Mouse (Mus musculus): ENCODE measurements around the gene Fggy.

Fggy gene

DNA sequence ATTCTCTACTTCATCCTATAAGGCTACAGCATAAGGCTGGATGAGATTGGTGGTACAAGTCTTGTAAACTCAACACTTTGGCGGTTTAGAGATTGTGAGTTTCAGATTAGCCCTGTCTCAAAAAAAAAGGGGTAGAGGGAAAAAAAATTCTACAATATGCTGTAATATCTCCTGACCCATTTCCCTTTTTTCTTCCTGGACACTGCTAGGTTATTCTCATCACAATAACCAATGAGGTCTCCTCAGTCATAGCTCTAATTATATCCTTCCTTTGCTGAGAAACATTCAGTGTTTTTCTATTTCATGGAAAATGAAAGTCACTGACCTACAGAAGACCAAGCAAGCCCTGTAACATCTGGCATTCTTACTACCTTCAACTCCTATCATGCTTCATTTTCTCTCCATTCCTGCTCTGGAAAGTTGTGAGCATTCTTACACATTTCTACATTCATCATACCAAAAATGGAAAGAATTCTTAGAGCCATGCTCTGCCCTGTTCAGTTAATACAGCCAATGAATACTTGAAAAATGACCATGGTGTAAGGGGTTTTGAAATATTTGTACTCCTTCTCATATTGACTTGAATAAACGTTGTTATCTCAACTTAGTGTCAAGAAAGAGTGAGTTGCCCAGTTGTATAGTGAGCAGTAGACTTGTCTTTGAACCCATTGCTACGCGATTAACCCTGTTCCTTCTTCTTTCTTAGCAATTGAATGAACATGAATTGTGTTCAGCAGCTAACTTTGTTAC, 227.0 kb downstream of the Fggy start:
- no peak for DNase-seq (ENCODE audit: low spot score)

DNA sequence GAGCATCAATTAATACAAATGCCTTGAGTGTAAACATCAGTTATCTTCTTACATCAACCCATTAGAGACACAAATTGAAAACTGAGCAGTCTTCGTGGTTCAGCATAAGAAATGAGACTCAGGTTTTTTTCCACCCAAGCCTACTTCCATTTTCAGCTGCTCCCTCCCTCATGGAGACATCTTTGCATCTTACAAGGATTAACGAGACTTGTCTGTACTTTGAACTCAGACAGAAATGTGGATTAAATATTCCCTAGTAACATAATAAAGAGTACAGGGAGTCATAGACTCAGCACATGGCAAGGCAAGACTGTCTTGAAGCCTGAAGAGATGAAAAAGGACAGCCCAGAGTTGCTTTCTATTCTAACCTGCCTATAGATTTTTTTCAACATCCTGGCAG, 230.3 kb downstream of the Fggy start:
- no peak for DNase-seq (ENCODE audit: low spot score)

DNA sequence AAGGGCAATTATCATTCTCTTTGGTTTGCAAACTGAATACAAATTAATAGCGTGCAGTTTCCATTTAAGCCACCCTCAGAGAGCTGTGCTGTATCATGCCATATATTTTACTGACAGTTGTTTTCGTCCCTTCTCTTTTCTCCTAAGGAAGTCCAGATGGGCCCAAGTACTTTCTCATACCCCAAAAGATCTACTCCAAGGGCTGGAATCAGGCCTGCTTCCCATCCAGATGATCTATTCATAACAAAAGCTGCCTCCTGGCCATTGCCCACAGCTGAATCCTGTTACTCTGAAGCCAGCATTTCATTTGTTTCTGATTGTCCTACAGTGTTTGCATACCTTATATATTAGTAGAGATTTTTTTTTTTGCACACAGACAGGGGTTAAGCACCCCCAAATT, 231.6 kb downstream of the Fggy start:
- no peak for DNase-seq (ENCODE audit: low spot score)

DNA sequence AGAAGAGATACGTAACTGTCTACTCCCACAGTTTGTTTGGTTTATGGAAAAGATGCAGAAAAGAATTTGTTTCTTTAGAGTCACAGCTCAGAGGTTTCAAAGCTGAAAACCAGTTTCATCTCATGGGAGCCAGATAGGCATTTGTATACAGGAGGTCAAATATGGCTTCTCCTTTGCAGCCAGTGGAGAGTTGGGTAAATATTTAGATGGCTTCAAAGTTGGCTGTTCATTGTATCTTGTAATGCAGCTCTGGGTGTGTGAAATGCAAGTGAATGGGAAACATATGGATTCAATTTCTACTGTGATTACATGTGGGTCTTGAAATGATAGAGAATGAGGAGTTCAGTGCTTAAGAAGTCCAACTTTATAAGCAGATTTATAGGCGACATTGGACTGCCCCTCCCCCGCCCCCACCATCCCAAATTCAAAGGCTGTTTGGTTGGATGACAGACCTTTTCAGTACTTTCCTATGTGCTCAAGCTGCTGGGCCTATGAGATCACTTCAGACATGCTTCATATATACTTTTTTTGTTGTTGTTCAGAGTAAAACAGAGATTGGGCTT, 234.7 kb downstream of the Fggy start:
- DNase-seq (ENCODE audit: low spot score) = no peak

- DNase-seq (ENCODE audit: low spot score) = no peak
Measured at GRCm38 (mm10) chr4:95793647-95794328, 236.5 kb downstream of the Fggy start.

GRCm38 (mm10) chr4:95794651-95795050, 237.3 kb downstream of the Fggy start:
- DNase-seq (ENCODE audit: low spot score) = no peak

- no peak for DNase-seq (ENCODE audit: low spot score)
Measured at GRCm38 (mm10) chr4:95795283-95795682, 238.0 kb downstream of the Fggy start.

DNA sequence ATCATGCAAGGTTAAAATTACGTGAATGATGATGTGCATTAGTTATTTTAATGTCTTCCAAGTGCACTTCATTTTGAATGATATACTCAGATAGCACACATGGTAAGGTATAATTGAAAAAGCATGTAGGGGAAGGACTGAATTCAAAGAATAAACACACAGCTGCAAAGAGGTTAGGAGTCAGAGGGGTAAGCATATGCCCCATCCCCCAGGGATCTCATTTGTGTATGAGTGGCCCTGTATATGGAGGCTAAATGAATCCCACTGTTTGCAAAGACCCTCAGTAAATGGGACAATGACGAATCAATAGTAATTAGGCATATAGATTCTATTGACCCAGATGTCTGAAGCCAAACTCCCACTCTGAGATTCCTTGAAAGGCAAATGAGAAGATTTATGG, 262.3 kb downstream of the Fggy start:
- DNase-seq (ENCODE audit: low spot score) = no peak

GRCm38 (mm10) chr4:95821906-95822579, 264.7 kb downstream of the Fggy start:
- no peak for DNase-seq (ENCODE audit: low spot score)

DNA sequence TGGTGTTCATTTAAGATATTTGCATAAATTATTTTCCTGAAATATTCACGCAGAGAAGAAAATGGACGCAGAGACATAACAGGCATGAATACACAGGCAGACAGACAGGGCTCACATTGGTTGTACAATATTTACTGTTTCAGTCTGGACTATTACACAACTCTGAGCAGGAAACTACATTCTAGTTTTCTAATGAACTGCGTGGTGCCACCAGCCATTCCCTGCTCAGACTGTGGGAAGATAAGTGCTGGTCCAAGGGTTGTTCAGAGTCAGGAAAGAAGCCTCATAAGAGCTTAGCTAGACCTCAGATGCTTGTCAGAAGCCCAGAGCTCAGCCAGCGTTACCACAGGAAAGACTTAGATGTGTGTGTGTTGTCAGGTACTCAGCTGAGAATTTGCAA, 270.9 kb downstream of the Fggy start:
- no peak for DNase-seq (ENCODE audit: low spot score)

DNA sequence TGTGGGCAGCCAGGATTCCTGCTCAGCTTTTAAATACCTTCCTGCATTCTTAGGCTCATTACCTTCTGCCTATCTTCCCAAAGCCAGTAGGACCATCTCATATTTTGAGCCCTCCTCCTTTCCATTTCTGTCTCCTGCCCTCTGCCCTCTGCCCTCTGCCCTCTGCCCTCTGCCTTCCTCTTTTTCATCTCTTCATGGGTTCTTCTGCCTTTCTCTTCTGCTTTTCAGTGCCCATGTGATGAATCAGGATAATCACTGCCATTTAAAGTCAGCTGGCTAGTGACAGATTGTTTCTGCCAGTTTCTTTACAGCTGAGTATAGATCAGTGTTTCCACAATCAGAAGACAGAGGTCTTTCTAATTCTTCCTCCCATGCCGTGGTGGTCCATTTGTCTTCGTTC, 273.0 kb downstream of the Fggy start:
- no peak for DNase-seq (ENCODE audit: low spot score)

- no peak for DNase-seq (ENCODE audit: low spot score)
Measured at GRCm38 (mm10) chr4:95839860-95840259, 282.6 kb downstream of the Fggy start.

GRCm38 (mm10) chr4:95840389-95841053, 283.2 kb downstream of the Fggy start:
- no peak for DNase-seq (ENCODE audit: low spot score)

GRCm38 (mm10) chr4:95845981-95846617, 288.8 kb downstream of the Fggy start:
- peak; percentile 37 for DNase-seq (ENCODE audit: low spot score)

DNA sequence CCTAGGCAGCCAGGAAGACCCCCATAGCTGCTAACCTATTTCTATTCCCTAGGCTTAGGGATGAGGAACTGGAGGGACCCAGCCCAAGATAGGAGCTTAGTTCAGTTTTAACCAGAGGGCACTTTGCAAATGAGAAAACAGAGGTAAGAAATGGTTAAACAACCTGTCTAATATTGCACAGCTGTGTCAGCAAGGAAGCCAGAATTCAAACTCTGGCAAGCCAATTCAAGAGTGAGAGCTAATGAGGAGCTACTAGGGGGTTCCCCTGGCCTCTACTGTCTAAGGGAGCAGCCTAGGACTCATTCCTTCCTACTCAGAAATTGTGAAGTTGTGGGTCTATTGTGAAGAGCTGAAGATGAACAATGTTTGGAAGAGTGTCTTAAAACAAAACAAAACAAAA, 289.9 kb downstream of the Fggy start:
- no peak for DNase-seq (ENCODE audit: low spot score)

DNA sequence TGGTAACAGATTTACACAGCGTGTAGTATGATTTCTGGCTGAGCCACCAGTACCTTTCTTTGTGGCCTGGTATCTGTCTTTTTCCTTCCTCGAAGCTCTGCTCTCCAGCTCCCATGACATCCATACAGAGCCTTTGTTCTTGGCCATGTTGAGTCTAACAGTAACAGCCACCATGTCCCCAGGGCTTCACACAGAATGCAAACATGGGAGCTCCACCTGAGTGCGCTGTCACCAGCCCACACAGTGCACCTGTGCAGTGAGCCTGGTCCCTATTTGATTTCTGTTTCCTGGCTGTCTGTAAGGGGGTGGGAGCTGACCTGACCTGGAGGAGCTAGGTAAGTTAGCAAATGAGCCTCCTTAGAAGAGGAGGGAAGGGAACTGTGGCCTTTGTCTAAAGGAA, 290.4 kb downstream of the Fggy start:
- no peak for DNase-seq (ENCODE audit: low spot score)

- DNase-seq (ENCODE audit: low spot score) = no peak
Measured at GRCm38 (mm10) chr4:95849497-95849896, 292.2 kb downstream of the Fggy start.

DNA sequence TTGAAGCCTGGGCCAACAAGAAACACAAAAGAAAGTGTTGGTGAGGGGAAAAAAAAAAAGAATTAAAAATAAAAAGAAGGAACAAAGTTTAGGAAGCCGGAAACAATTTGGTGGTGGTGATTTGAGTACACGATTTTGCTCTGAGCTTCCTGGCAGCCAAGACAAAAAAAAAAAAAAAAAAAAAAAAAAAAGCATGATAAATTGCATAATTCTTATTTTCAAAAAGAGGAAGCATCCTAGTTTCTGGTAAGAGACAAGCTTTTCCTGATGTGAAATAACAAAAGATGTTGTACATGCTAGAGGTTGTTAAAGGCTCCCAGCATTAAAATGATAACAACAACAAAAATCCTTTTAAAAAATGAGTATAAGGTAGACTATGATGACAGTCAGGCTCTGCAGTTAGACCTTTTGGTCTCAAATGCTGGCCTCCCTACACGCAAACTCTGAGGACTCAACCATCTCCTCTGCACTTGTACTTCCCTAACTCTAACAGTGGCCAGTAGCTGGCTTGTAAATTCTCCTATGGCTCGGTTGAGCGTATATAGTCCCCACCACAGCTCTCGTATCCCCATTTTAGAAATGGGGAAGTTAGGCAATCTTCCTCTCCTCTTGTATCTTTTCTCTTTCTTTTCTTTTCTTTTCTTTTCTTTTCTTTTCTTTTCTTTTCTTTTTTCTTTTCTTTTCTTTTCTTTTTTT, 292.9 kb downstream of the Fggy start:
- DNase-seq (ENCODE audit: low spot score) = no peak

- DNase-seq (ENCODE audit: low spot score) = no peak
Measured at GRCm38 (mm10) chr4:95852257-95852656, 294.9 kb downstream of the Fggy start.

DNA sequence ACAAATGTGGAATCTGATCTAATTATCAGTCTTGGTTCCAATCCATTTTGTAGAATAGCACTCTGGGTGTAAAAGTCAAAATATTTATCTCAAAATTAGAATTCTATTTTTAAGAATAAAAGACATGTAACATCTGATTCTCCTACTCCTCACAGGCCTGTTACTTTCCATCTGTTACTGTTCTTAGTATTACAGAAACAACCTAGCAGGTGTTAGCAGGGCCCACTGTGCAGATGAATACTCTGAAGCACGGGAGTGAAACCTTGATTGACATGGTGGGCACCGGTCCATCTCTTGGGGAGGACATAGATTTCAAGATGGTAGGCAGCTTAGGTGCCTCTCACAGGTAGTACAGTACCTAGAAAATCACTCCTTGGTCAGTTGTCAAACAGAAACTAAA, 298.7 kb downstream of the Fggy start:
- DNase-seq (ENCODE audit: low spot score) = no peak

DNA sequence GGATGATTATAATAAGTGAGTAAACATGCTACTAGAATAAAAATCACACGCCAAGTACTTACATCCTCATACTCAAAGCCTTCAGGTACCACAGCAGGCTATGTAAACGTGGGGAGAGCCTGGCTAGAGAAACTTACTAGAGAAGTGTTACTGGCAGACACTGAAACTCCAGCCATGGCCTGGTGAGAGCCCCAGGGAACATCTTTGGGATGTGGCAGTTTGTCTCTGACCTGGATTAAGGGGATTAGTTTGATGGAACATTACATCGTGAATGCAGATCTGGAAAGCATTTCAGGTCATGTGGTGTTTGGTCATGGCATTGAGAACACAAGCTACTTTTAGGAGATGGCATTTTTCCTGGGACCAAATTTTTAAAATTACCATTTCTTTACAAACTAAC, 303.3 kb downstream of the Fggy start:
- DNase-seq (ENCODE audit: low spot score) = no peak

All from lung, postnatal 25 days (tissue).